Mouse (Mus musculus) yolk sac, embryonic 10.5 days (tissue): ENCODE results near the gene Lrrn2.

Experiments used
- DNase-seq: peaks from one replicate; pipeline ENCODE4 v3.0.0-alpha.2; 2017; ENCODE audit warnings: low spot score

Lrrn2 gene

GRCm38 (mm10) chr1:132885701-132886100 is 5.6 kb downstream of the Lrrn2 start:
- no peak for DNase-seq

GRCm38 (mm10) chr1:132886626-132887025 is 6.6 kb downstream of the Lrrn2 start:
- no peak for DNase-seq

- no peak for DNase-seq
Measured at GRCm38 (mm10) chr1:132888811-132889210, 8.7 kb downstream of the Lrrn2 start.

- DNase-seq, result no peak
Measured at GRCm38 (mm10) chr1:132890161-132890794, 10.2 kb downstream of the Lrrn2 start.

GRCm38 (mm10) chr1:132892065-132892464 is 12.0 kb downstream of the Lrrn2 start:
- no peak for DNase-seq

- DNase-seq, result no peak
Measured at GRCm38 (mm10) chr1:132893311-132894077, 13.4 kb downstream of the Lrrn2 start.

- no peak for DNase-seq
Measured at GRCm38 (mm10) chr1:132899029-132899428, 19.0 kb downstream of the Lrrn2 start.

GRCm38 (mm10) chr1:132899626-132900025 is 19.6 kb downstream of the Lrrn2 start:
- DNase-seq, result no peak

GRCm38 (mm10) chr1:132900945-132901344 is 20.9 kb downstream of the Lrrn2 start:
- DNase-seq, result no peak

GRCm38 (mm10) chr1:132903519-132903918 is 23.4 kb downstream of the Lrrn2 start:
- no peak for DNase-seq

- no peak for DNase-seq
Measured at GRCm38 (mm10) chr1:132909090-132909489, 29.0 kb downstream of the Lrrn2 start.

GRCm38 (mm10) chr1:132909951-132910350 is 29.9 kb downstream of the Lrrn2 start:
- no peak for DNase-seq

GRCm38 (mm10) chr1:132910414-132911041 is 30.5 kb downstream of the Lrrn2 start:
- DNase-seq, result no peak

- no peak for DNase-seq
Measured at GRCm38 (mm10) chr1:132915849-132916493, 35.9 kb downstream of the Lrrn2 start.

GRCm38 (mm10) chr1:132917554-132917953 is 37.5 kb downstream of the Lrrn2 start:
- DNase-seq, result no peak

- DNase-seq, result no peak
Measured at GRCm38 (mm10) chr1:132918117-132918680, 38.1 kb downstream of the Lrrn2 start.

GRCm38 (mm10) chr1:132919258-132919657 is 39.2 kb downstream of the Lrrn2 start:
- DNase-seq, result no peak

- no peak for DNase-seq
Measured at GRCm38 (mm10) chr1:132921071-132921470, 41.0 kb downstream of the Lrrn2 start.

GRCm38 (mm10) chr1:132922257-132922656 is 42.2 kb downstream of the Lrrn2 start:
- no peak for DNase-seq

- no peak for DNase-seq
Measured at GRCm38 (mm10) chr1:132925270-132925669, 45.2 kb downstream of the Lrrn2 start.

GRCm38 (mm10) chr1:132928032-132928906 is 48.2 kb downstream of the Lrrn2 start:
- DNase-seq, result no peak
